Mouse (Mus musculus) spleen, postnatal 36 days (tissue): ENCODE data around the gene Ppm1l.

Experiments used
- DNase-seq, 2 experiments: peaks; one replicate each; pipeline ENCODE4 v3.0.0; 2022; ENCODE audit warnings: low spot score in 2 of 2, mixed read lengths in 1 of 2

The Ppm1l gene

GRCm38 (mm10) chr3:69333819-69334218 lies 17.2 kb downstream of the Ppm1l start:
- DNase-seq: no peak

GRCm38 (mm10) chr3:69340486-69340885 lies 23.8 kb downstream of the Ppm1l start:
- DNase-seq: no peak

GRCm38 (mm10) chr3:69340971-69341370 lies 24.3 kb downstream of the Ppm1l start:
- DNase-seq: no peak

DNA sequence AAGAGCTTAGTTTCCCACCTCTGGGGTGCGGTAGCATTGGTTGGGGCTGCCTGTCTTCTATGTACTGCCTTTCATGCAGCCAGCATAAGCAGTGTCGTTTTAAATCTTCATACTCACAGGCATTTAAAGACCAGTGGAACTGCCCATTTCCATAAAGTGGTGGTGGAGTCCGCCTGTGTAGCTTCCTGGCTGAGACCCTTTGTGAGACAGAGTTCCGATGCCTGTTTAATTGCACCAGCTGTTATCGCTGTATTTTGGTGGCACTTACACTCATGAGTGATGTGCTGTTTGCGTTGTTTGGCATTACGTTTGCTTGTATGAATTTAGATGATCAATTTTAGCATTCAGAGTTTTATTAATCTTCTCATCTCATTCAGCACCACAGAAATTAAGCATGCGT lies 24.9 kb downstream of the Ppm1l start:
- DNase-seq: no peak

DNA sequence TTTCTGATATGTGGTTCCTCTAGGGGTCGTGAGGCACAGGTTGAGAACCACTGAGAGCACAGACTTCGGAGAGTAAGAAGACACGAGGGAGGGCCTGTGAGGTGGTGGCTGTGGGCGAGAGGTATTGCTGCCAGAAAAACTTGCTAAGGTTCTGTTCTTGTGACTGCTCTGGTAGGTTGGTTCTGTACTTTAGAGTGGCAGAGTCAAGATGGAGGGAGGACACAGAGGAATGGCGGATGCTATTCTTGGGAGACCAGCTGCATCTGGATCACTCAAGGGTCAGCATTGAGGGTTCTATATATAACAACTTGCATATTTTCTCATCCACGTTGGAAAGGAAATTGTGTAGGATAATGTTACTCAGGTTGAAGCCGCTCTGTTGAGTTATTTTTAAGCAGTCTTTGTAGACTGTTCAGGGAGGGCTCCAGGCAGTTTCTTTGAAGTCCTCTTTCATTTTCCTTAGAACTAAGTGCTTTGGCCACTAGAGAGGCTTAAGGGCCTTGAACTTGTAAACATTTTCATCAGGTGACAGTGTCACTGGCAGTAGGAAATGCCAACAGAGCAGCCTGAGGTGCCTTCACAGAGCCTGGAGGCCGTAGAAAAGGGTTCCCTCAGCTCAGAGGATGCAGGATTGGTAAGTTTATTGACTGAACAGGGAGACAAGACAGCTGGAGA lies 25.7 kb downstream of the Ppm1l start:
- no peak for DNase-seq

- no peak for DNase-seq
Observed at GRCm38 (mm10) chr3:69343124-69343523, 26.5 kb downstream of the Ppm1l start.

DNA sequence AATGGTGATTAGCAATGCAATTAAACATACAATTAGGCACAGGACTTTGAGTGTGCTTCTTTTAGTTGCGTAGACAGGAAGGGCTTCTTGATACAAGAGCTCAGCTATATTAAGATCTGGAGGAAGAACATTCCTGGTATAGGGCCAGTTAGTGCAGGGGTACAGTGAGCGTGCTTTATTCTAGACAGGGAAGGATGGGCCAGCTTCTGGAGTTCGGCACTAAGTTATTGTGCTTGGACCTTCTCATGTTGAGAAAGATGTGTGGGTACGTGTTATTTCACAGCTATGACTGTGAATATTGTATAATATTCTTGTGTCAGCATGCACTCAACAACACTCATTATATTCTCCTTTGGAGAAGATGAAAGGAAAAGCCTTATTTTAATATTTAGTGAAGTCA lies 29.9 kb downstream of the Ppm1l start:
- no peak for DNase-seq

DNA sequence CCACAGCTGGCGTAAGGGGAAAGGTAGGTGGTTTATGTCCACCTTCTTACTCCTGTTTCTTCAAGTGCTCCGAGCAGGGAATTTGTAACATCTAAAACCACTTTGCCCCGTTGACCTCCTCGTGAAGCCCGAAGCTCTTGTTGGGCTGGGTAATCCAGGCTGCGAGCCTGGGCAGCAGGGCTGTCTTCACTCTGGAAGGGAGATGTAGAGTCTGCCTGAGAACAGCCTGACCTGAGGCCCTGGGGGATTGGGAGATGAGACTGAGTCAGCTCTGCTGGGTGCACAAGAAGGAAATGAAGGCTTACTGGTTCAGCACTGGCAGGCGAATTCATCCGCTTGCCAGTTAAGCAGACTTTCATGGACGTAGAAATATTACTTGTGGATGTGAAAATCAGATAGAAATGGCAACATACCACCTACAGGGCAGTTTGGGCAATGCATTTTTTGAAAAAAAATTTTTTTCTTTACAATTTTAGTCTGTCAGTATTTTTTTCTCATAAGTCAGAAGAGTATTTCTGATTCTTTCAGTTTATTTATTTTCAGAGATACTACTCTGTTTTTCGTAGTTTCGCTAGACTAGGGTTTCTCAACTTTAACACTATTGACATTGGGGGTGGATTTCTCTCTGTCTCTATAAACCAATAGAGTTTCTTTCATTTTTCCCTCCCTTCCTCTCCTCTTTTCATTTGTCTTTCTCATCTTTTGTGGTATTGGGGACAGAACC lies 31.7 kb downstream of the Ppm1l start:
- no peak for DNase-seq

GRCm38 (mm10) chr3:69348921-69349237 lies 32.2 kb downstream of the Ppm1l start:
- DNase-seq: no peak

- no peak for DNase-seq
Observed at GRCm38 (mm10) chr3:69349973-69350372, 33.3 kb downstream of the Ppm1l start.

DNA sequence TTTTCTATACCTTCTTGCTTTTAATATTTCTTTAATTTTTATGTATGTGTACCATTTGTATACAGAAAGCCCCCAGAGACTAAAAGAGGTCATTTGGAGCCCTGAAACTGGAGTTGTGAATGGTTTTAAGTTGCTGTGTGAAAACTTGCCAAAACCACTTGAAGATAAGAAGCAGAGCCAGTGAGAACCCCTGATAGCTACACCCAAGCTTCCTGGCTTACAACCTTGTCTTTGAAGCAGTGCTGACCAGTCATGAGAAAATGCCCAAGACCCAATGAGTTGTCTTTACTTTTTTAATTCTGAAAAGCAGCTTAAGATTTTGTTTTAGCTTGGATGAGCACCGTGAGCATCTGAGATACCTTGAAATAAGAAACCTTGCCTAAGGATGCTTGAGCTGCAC lies 35.5 kb downstream of the Ppm1l start:
- DNase-seq: no peak

DNA sequence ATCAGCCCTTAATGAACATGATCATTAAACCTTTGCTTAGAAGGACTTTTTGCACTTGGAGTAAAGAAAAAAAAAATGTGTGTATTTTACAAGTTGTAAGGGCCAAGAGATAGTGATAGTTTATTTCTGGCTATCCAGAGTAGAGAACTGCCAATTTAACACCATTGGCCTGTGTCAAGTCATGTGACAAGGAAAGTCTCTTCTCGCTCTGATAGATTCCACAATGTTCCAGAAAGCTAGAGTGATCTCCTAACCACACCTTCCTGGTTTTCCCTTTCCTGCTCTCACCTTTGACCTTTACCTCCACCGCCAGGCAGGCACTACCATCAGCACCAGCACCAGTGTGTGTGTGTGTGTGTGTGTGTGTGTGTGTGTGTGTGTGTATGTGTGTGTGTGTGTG lies 38.0 kb downstream of the Ppm1l start:
- no peak for DNase-seq

- no peak for DNase-seq
Observed at GRCm38 (mm10) chr3:69356078-69356665, 39.5 kb downstream of the Ppm1l start.

DNA sequence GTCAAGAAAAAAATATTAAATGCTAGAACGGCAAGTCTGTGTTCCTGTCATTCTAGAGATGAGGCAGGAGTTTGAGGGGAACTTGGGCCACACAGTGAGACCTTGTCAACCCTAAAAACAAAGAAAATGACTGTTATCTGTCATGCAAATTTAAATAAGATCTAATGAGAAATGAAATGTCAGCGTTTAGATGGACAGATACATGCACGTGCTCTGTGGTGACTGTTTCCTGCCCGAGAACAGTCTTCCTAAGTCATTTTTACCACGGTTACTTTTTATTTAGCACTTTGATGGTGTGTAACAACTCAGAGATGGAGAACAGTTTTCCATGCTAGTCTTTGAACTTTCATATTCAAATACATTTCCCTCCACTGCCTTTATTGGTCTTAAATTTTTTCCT lies 40.1 kb downstream of the Ppm1l start:
- no peak for DNase-seq

GRCm38 (mm10) chr3:69357897-69358619 lies 41.4 kb downstream of the Ppm1l start:
- no peak for DNase-seq

DNA sequence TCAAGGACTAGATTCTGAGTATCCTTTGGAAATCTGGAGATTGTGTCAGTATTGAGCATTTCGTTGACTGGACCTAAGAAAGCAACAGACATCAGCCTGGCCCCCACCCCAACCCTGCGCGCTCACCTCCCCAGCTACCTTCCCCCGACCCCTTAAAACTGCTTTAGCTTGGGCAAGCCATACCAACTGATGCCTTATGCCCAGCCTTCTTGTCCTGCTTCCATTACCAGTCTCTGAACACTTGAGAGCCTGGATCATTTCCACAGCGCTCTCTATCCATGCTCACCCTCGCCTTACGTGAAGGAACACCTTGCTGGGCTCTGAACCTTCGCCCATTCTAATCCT lies 41.9 kb downstream of the Ppm1l start:
- DNase-seq: no peak

GRCm38 (mm10) chr3:69360263-69360895 lies 43.7 kb downstream of the Ppm1l start:
- no peak for DNase-seq

GRCm38 (mm10) chr3:69361487-69362349 lies 45.1 kb downstream of the Ppm1l start:
- no peak for DNase-seq

GRCm38 (mm10) chr3:69362350-69362790 lies 45.7 kb downstream of the Ppm1l start:
- DNase-seq: no peak

DNA sequence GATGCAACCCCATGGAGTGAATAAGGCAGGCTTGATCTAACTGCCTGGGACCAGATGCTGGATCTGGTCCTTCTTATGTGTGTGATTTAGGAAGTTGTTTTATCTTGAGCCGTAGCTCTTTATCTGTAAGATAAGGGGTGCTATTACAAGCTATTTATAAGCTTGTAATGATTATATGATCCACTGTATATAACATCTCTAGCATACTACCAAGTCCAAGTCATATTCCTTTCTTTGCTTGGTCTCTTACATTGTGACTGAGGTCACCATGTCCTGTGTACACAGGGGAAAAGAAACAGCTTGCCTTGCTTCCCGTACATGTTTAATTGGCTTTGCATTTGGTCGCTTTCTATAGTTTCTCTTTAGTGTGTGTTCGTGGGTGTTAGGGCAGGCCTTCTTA lies 46.2 kb downstream of the Ppm1l start:
- no peak for DNase-seq

DNA sequence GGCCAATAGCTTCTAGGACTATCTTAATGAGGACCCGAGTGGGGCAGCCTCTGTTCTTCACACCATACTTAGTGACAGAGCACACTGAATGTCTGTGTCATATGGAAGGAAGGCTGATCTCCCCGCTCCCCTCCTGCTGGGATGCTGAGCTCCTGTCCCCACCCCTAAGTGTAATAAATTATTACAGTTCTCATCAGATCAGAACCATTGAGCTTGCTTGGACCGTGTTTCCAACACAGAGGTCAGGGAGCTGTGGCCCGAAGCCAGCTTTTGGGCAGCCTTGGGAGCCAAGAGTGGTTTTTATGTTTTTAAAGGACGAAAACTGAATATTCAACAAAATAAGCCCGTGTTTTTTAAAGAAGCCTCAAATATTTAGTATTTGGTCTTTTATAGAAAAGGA lies 47.5 kb downstream of the Ppm1l start:
- no peak for DNase-seq
